Mouse (Mus musculus): Measurements from ENCODE around the gene Frmpd2. TPM values are rescaled to one million over a fixed set of nuclear protein-coding genes. Genes with fewer than 3 reads are reported as not detected.

The Frmpd2 gene
- total RNA-seq, 1 experiment, result not detected

DNA sequence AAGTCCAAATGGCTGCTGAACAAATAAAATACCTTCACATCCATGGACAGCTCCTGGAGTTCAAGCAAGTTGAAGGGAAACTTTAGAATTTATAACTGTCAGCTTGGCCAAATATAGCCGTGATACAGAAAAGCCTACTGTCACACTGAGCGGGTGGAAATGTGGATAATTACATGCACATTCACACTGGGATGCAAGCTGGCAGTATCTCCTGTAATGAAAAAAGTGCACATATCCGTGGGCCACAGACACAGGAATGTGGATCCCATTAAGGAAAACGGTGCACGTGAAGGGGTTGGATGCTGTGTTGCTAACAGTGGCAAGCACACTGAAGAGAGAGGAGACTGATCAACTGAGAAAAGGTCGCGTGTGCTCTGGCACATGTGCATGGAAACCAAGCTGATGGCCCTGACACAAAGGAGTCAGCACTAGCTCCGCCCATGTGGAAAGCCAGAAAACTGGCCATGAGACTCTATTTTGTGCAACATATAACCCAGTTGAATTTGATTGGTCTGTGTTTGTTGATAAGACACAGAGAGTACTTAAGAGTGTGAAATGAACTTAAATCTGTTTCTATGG is 74.2 kb downstream of the Frmpd2 start:
- no peak for DNase-seq (ENCODE audit: low read depth, low spot score)
- no peak overlapping the region for H3K27ac ChIP-seq (ENCODE audit: insufficient read depth, low read depth, low read length, poor library complexity, severe bottlenecking)
- H3K9ac ChIP-seq (ENCODE audit: insufficient read depth, low read depth, low read length, poor library complexity, severe bottlenecking), result no peak overlapping the region
- no peak for TF ChIP-seq ZNF384 (IDR thresholded peaks at IDR 0.05; ENCODE audit: low read depth, low read length)
- no peak for TF ChIP-seq ZC3H11A (IDR thresholded peaks at IDR 0.05; ENCODE audit: borderline replicate concordance, low read depth, low read length)
- no peak for TF ChIP-seq CHD2 (IDR thresholded peaks at IDR 0.05; ENCODE audit: low read depth, low read length)
- TF ChIP-seq HCFC1 (IDR thresholded peaks at IDR 0.05; ENCODE audit: borderline replicate concordance, insufficient read depth, low read length), result no peak
- TF ChIP-seq MAFK (IDR thresholded peaks at IDR 0.05; ENCODE audit: insufficient read depth, low read depth, low read length), result no peak
- no peaks in the 10 kb centered on the region for H3K4me1 ChIP-seq (ENCODE audit: control insufficient read depth in 2 of 2, insufficient read depth in 2 of 2, low read length in 2 of 2, poor library complexity in 1 of 2)
- in situ Hi-C loops (cut with MboI; ENCODE audit: low sequenced_read_pairs in 2 of 2, unreplicated experiment in 2 of 2), result no loop called here
- H3K4me3 ChIP-seq (ENCODE audit: insufficient read depth in 1 of 2, low read depth in 1 of 2, low read length in 2 of 2, poor library complexity in 1 of 2, severe bottlenecking in 1 of 2), result no peak overlapping the region
- H3K36me3 ChIP-seq (ENCODE audit: control insufficient read depth, insufficient read depth, low read length, poor library complexity, severe bottlenecking), result no peaks in the 10 kb centered on the region
- H3K9me3 ChIP-seq (ENCODE audit: control insufficient read depth, insufficient read depth, low read depth, low read length), result no peaks in the 10 kb centered on the region

DNA sequence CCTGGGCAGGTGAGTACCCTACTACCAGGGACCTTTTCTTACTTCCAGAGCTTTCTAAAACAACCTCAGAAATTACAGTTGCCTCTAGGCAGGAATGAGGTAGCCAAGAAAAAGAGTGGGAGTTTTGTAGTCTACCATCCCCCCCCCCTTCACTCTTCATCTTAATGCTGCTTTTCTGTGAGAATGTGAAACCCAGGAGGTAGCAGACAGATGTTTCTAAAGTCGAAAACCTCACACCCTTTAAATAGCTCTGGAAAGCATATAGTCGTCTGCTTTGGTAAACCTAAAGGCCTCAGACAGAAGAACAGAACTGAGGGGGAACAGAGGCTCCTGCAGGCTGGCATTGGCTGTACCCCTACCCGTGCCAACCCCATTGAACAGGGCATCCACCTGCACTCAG is 77.2 kb downstream of the Frmpd2 start:
- Histone ChIP-seq H3K4me3 (ENCODE audit: insufficient read depth in 1 of 2, low read depth in 1 of 2, low read length in 2 of 2, poor library complexity in 1 of 2, severe bottlenecking in 1 of 2) (no peak overlapping the region), H3K9me3 (ENCODE audit: control insufficient read depth, insufficient read depth, low read depth, low read length) (no peaks in the 10 kb centered on the region), H3K9ac (ENCODE audit: insufficient read depth, low read depth, low read length, poor library complexity, severe bottlenecking) (no peak overlapping the region), H3K4me1 (ENCODE audit: control insufficient read depth in 2 of 2, insufficient read depth in 2 of 2, low read length in 2 of 2, poor library complexity in 1 of 2) (no peaks in the 10 kb centered on the region), H3K27ac (ENCODE audit: insufficient read depth, low read depth, low read length, poor library complexity, severe bottlenecking) (no peak overlapping the region), H3K36me3 (ENCODE audit: control insufficient read depth, insufficient read depth, low read length, poor library complexity, severe bottlenecking) (no peaks in the 10 kb centered on the region)
- DNase-seq (ENCODE audit: low read depth, low spot score), result no peak
- TF ChIP-seq ZNF384 (IDR thresholded peaks at IDR 0.05; ENCODE audit: low read depth, low read length), result no peak
- no peak for TF ChIP-seq MAFK (IDR thresholded peaks at IDR 0.05; ENCODE audit: insufficient read depth, low read depth, low read length)
- TF ChIP-seq ZC3H11A (IDR thresholded peaks at IDR 0.05; ENCODE audit: borderline replicate concordance, low read depth, low read length), result no peak
- TF ChIP-seq CHD2 (IDR thresholded peaks at IDR 0.05; ENCODE audit: low read depth, low read length), result no peak
- in situ Hi-C loops (cut with MboI; ENCODE audit: low sequenced_read_pairs in 2 of 2, unreplicated experiment in 2 of 2), result no loop called here

DNA sequence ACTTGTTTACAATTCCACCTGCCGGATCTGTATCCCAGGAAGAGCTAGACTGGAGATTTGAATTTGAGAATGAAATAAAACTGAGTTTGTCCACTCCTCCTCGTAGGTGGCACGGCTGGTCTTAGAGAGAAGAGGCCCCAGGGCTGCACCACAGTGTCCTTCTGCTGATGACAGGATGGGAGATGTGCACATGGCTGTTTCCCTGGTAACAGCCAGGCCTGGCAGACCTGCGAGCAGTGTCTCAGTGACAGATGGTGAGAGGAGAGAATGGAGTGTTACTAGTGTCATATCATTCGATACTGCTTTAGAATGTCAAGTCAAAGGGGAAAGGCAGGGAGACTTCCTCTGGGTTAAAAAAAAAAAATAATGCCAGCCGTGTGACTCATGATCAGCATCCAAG is 78.4 kb downstream of the Frmpd2 start:
- no peak for DNase-seq (ENCODE audit: low read depth, low spot score)
- no peaks in the 10 kb centered on the region for H3K36me3 ChIP-seq (ENCODE audit: control insufficient read depth, insufficient read depth, low read length, poor library complexity, severe bottlenecking)
- H3K27ac ChIP-seq (ENCODE audit: insufficient read depth, low read depth, low read length, poor library complexity, severe bottlenecking), result no peak overlapping the region
- H3K4me1 ChIP-seq (ENCODE audit: control insufficient read depth in 2 of 2, insufficient read depth in 2 of 2, low read length in 2 of 2, poor library complexity in 1 of 2), result no peaks in the 10 kb centered on the region
- in situ Hi-C loops (cut with MboI; ENCODE audit: low sequenced_read_pairs in 2 of 2, unreplicated experiment in 2 of 2), result no loop called here
- TF ChIP-seq ZC3H11A (IDR thresholded peaks at IDR 0.05; ENCODE audit: borderline replicate concordance, low read depth, low read length) (no peak), ZNF384 (IDR thresholded peaks at IDR 0.05; ENCODE audit: low read depth, low read length) (no peak), HCFC1 (IDR thresholded peaks at IDR 0.05; ENCODE audit: borderline replicate concordance, insufficient read depth, low read length) (no peak), MAFK (IDR thresholded peaks at IDR 0.05; ENCODE audit: insufficient read depth, low read depth, low read length) (no peak), CHD2 (IDR thresholded peaks at IDR 0.05; ENCODE audit: low read depth, low read length) (no peak)
- H3K4me3 ChIP-seq (ENCODE audit: insufficient read depth in 1 of 2, low read depth in 1 of 2, low read length in 2 of 2, poor library complexity in 1 of 2, severe bottlenecking in 1 of 2), result no peak overlapping the region
- no peaks in the 10 kb centered on the region for H3K9me3 ChIP-seq (ENCODE audit: control insufficient read depth, insufficient read depth, low read depth, low read length)
- no peak overlapping the region for H3K9ac ChIP-seq (ENCODE audit: insufficient read depth, low read depth, low read length, poor library complexity, severe bottlenecking)

DNA sequence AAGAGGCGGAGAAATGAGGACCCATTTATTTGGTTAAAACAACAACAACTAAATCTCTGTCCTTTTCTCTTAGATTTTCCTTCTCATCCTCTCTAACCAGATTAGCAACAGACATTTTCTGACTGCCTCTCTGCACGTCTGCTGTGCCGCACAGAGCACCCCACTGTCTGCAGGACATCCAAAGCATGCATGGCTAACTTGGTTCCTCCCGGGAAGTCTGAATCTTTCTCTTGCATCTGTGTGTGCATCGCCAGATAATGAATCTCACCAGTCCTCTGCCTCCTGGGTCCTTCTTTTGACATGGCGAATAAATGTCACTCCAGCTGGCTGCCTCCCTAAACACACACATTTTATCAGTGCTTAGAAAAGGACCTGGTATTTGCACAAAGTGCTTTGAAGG is 99.2 kb downstream of the Frmpd2 start:
- Histone ChIP-seq H3K4me1 (ENCODE audit: control insufficient read depth in 2 of 2, insufficient read depth in 2 of 2, low read length in 2 of 2, poor library complexity in 1 of 2) (no peaks in the 10 kb centered on the region), H3K9ac (ENCODE audit: insufficient read depth, low read depth, low read length, poor library complexity, severe bottlenecking) (no peak overlapping the region), H3K9me3 (ENCODE audit: control insufficient read depth, insufficient read depth, low read depth, low read length) (no peaks in the 10 kb centered on the region), H3K4me3 (ENCODE audit: insufficient read depth in 1 of 2, low read depth in 1 of 2, low read length in 2 of 2, poor library complexity in 1 of 2, severe bottlenecking in 1 of 2) (no peak overlapping the region), H3K36me3 (ENCODE audit: control insufficient read depth, insufficient read depth, low read length, poor library complexity, severe bottlenecking) (no peaks in the 10 kb centered on the region), H3K27ac (ENCODE audit: insufficient read depth, low read depth, low read length, poor library complexity, severe bottlenecking) (no peak overlapping the region)
- in situ Hi-C loops (cut with MboI; ENCODE audit: low sequenced_read_pairs in 2 of 2, unreplicated experiment in 2 of 2), result no loop called here
- TF ChIP-seq ZNF384 (IDR thresholded peaks at IDR 0.05; ENCODE audit: low read depth, low read length) (no peak), MAFK (IDR thresholded peaks at IDR 0.05; ENCODE audit: insufficient read depth, low read depth, low read length) (no peak), CHD2 (IDR thresholded peaks at IDR 0.05; ENCODE audit: low read depth, low read length) (no peak), HCFC1 (IDR thresholded peaks at IDR 0.05; ENCODE audit: borderline replicate concordance, insufficient read depth, low read length) (no peak)
- no peak for DNase-seq (ENCODE audit: low read depth, low spot score)

DNA sequence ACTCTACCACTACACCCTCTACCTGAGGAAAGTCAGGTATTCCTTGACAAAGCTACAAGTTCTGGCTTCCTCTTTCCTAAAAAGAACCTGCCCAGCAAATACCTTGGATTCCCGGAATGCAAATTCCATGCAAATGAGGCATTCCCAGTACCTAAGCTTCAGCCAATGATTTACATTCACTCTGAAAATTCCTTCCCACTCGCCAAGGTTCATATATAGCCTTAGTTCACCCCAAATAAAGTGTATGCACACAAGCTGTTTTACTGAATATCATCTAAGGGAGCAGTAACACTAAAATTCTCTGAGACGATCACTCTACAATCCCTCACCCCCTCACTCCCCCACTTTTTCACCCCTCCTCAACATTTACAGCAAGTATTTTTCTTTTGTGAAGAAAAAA is 102.1 kb downstream of the Frmpd2 start:
- H3K9me3 ChIP-seq (ENCODE audit: control insufficient read depth, insufficient read depth, low read depth, low read length), result no peaks in the 10 kb centered on the region
- no peaks in the 10 kb centered on the region for H3K4me1 ChIP-seq (ENCODE audit: control insufficient read depth in 2 of 2, insufficient read depth in 2 of 2, low read length in 2 of 2, poor library complexity in 1 of 2)
- in situ Hi-C loops (cut with MboI; ENCODE audit: low sequenced_read_pairs in 2 of 2, unreplicated experiment in 2 of 2), result no loop called here
- no peaks in the 10 kb centered on the region for H3K36me3 ChIP-seq (ENCODE audit: control insufficient read depth, insufficient read depth, low read length, poor library complexity, severe bottlenecking)
- H3K9ac ChIP-seq (ENCODE audit: insufficient read depth, low read depth, low read length, poor library complexity, severe bottlenecking), result no peak overlapping the region
- DNase-seq (ENCODE audit: low read depth, low spot score), result no peak
- no peak overlapping the region for H3K27ac ChIP-seq (ENCODE audit: insufficient read depth, low read depth, low read length, poor library complexity, severe bottlenecking)
- TF ChIP-seq MAFK (IDR thresholded peaks at IDR 0.05; ENCODE audit: insufficient read depth, low read depth, low read length), result no peak
- H3K4me3 ChIP-seq (ENCODE audit: insufficient read depth in 1 of 2, low read depth in 1 of 2, low read length in 2 of 2, poor library complexity in 1 of 2, severe bottlenecking in 1 of 2), result no peak overlapping the region
